ENCODE assay signal across 9 mouse cellular contexts in genomic region chr12:77019708-77020511, GRCm38 (mm10). TPM values are rescaled to one million over a fixed set of nuclear protein-coding genes. Genes with fewer than 3 reads are reported as not detected.
DNase-seq lines count a peak whose midpoint lies in the region; ATAC-seq and TF ChIP-seq lines count a peak whose summit lies in the region.
"Had no signal": no experiment of that assay in that cellular context is flagged by ENCODE, and none has a peak within 500 bp of the region (broad histone marks: within the 10 kb centered on the region; RNA-seq: fewer than 3 reads in every experiment).

No protein-coding gene starts in this region.

- no peaks in the 10 kb centered on the region for H3K79me2 ChIP-seq in MEL (ENCODE audit: control insufficient read depth, insufficient read depth, low read length, poor library complexity)

- peak in 2 of 3 experiments; percentile 11 to 20; a peak in 2 of 6 replicates for TF ChIP-seq CTCF in MEL (IDR thresholded peaks at IDR 0.05 in 2 of 3, conservative IDR thresholded peaks at IDR 0.05 in 1 of 3; ENCODE audit: control insufficient read depth in 1 of 3, insufficient read depth in 1 of 3, low read depth in 2 of 3, low read length in 3 of 3, poor library complexity in 1 of 3, severe bottlenecking in 1 of 3)
- TF ChIP-seq CTCF in small intestine, adult 2 months (IDR thresholded peaks at IDR 0.05; ENCODE audit: extremely low read depth, insufficient read length, insufficient replicate concordance, low read depth, low read length), result no peak

- no peaks in the 10 kb centered on the region for H3K9me3 ChIP-seq in kidney, embryonic 14.5 days (ENCODE audit: control insufficient read depth, low read length)
- H3K9me3 ChIP-seq in MEL (replicated peaks; ENCODE audit: insufficient read depth, low read length), result no peaks in the 10 kb centered on the region
- H3K9me3 ChIP-seq: limb, embryonic 13.5 days had no signal

- peak; percentile 21 for TF ChIP-seq RAD21 in MEL (IDR thresholded peaks at IDR 0.05; ENCODE audit: low read depth, low read length)

- no peaks in the 10 kb centered on the region for H3K36me3 ChIP-seq in kidney, embryonic 14.5 days (ENCODE audit: control insufficient read depth, insufficient read depth, low read length)
- peaks cover 0 to 38% of the 10 kb centered on the region in 2 experiments; a peak in 2 of 4 replicates for H3K36me3 ChIP-seq in MEL (ENCODE audit: control insufficient read depth in 1 of 2, insufficient read depth in 2 of 2, low read length in 2 of 2)
- H3K36me3 ChIP-seq in small intestine, adult 2 months (ENCODE audit: control insufficient read depth, insufficient read depth, low read length), result no peaks in the 10 kb centered on the region
- H3K36me3 ChIP-seq: limb, embryonic 13.5 days had no signal

- H3K9ac ChIP-seq in kidney, embryonic 14.5 days (ENCODE audit: low read depth, low read length), result no peak overlapping the region
- H3K9ac ChIP-seq in MEL (ENCODE audit: control insufficient read depth, low read depth, low read length, poor library complexity, severe bottlenecking), result no peak overlapping the region
- H3K9ac ChIP-seq: limb, embryonic 13.5 days had no signal

- H3K4me3 ChIP-seq in kidney, embryonic 14.5 days (ENCODE audit: low read length), result no peak overlapping the region
- H3K4me3 ChIP-seq in MEL (ENCODE audit: control insufficient read depth in 1 of 2, insufficient read depth in 1 of 2, low read depth in 2 of 2, low read length in 2 of 2), result no peak overlapping the region
- H3K4me3 ChIP-seq in small intestine, adult 2 months (ENCODE audit: low read depth, low read length), result peak overlapping the region; percentile 10; the same call in 1 of the 2 replicates
- H3K4me3 ChIP-seq: limb, embryonic 13.5 days had no signal

- TF ChIP-seq EP300 in MEL (IDR thresholded peaks at IDR 0.05; ENCODE audit: low read depth in 1 of 2, low read length in 2 of 2), result 0 out of 4 replicates have a peak, but pooled peaks of 1 of the 2 experiments have one; percentile 5

- 70% methylated on average over 14 of the region's 14 CpGs for WGBS in kidney, embryonic 14.5 days
- 33% methylated on average over 14 of the region's 14 CpGs for WGBS in small intestine, adult 2 months

- no peak overlapping the region for H3K27ac ChIP-seq in kidney, embryonic 14.5 days (ENCODE audit: low read depth, low read length)
- peak overlapping the region; percentile 27; the same call in 1 of the 2 replicates for H3K27ac ChIP-seq in MEL (ENCODE audit: control insufficient read depth, low read depth, low read length)
- H3K27ac ChIP-seq in small intestine, adult 2 months (ENCODE audit: insufficient read depth, low read depth, low read length), result no peak overlapping the region
- H3K27ac ChIP-seq: limb, embryonic 13.5 days had no signal

- TF ChIP-seq POLR2A in MEL (IDR thresholded peaks at IDR 0.05; ENCODE audit: control insufficient read depth in 1 of 2, insufficient read depth in 1 of 2, low read depth in 1 of 2, low read length in 2 of 2, poor library complexity in 1 of 2), result no peak
- no peak for TF ChIP-seq POLR2A in small intestine, adult 2 months (IDR thresholded peaks at IDR 0.05; ENCODE audit: low read depth, low read length)

- ATAC-seq in kidney, embryonic 14.5 days (ENCODE audit: low FRiP score, low TSS enrichment), result no peak

- no peak overlapping the region for H3K4me2 ChIP-seq in kidney, embryonic 14.5 days (replicated peaks; ENCODE audit: low read depth, low read length)
- H3K4me2 ChIP-seq: limb, embryonic 13.5 days had no signal

- H3K4me1 ChIP-seq in kidney, embryonic 14.5 days (ENCODE audit: control insufficient read depth, insufficient read depth, low read length), result no peaks in the 10 kb centered on the region
- H3K4me1 ChIP-seq in MEL (ENCODE audit: control insufficient read depth in 1 of 2, insufficient read depth in 2 of 2, low read length in 2 of 2), result peaks cover 18 to 46% of the 10 kb centered on the region in 2 experiments
- peaks cover 5% of the 10 kb centered on the region; the same call in 1 of the 2 replicates for H3K4me1 ChIP-seq in small intestine, adult 2 months (ENCODE audit: control insufficient read depth, insufficient read depth, insufficient read length, low read length)

- H3K27me3 ChIP-seq in kidney, embryonic 14.5 days (ENCODE audit: control insufficient read depth, insufficient read depth, low read length), result no peaks in the 10 kb centered on the region
- no peaks in the 10 kb centered on the region for H3K27me3 ChIP-seq in MEL (ENCODE audit: control insufficient read depth in 1 of 2, insufficient read depth in 2 of 2, low read length in 2 of 2)
- H3K27me3 ChIP-seq in small intestine, adult 2 months (ENCODE audit: control insufficient read depth, insufficient read depth, low read length), result no peaks in the 10 kb centered on the region

- peak; percentile 24 for DNase-seq in kidney, postnatal 14 days
- DNase-seq in MEL (ENCODE audit: low read depth, low spot score), result peak; percentile 54
- DNase-seq in cerebellum, adult 9-11 months, result peak; percentile 90
- DNase-seq in gastrocnemius, postnatal 36 days, result peak; percentile 23 to 29
- peak; percentile 39 to 88 for DNase-seq in left cerebral cortex, postnatal 25 days (ENCODE audit: low spot score in 2 of 2)
- no peak for DNase-seq in c-Kit-positive CD71-positive TER-119-positive erythroid progenitor cells, embryonic 14.5 days (ENCODE audit: low spot score)

- intact Hi-C loops in gastrocnemius, postnatal 36 days (cut with DNase I), result no loop called here
- intact Hi-C loops in left cerebral cortex, postnatal 25 days (cut with DNase I), result loop anchor here (2.0 to 10.0 kb wide), 3 partner anchors 202 to 985 kb away; partner anchors contain the start of gene Fut8

TF ChIP-seq in MEL, 35 proteins besides CTCF, POLR2A, EP300 and RAD21:
- TF ChIP-seq SMC3 (IDR thresholded peaks at IDR 0.05; ENCODE audit: low read depth, low read length), result no peak
- TF ChIP-seq ETS1 (IDR thresholded peaks at IDR 0.05; ENCODE audit: low read depth, low read length), result peak; percentile 62

RNA-seq across cellular contexts. Expression of gene Max, which starts 57.9 kb away (rescaled TPM):
- 36.1 and 67.9 TPM in 2 replicates for polyA plus RNA-seq in kidney, embryonic 14.5 days (2014; fragmentation: Nextera tagmentation; extraction: Ambion mirVana)
- total RNA-seq in MEL (2012; rRNA removed), result 44.9 and 48.2 TPM in 2 replicates
- polyA plus RNA-seq in MEL (2012; ENCODE audit: insufficient read depth in 1 of 2, insufficient read length in 2 of 2, low read depth in 1 of 2, low replicate concordance in 2 of 2, missing spikeins in 1 of 2), result 100 to 1,000 TPM; 164 to 356 TPM
- 10 to 100 TPM; 32.8 to 35.8 TPM for total RNA-seq in gastrocnemius, postnatal 36 days (2021)
- total RNA-seq in left cerebral cortex, postnatal 25 days (2021), result 10 to 100 TPM; 73.5 to 74.7 TPM
- 34.6 and 99.1 TPM in 2 replicates for polyA plus RNA-seq in small intestine, adult 2 months (2012; rRNA removed)
